Mouse (Mus musculus): ENCODE data around the gene Cpeb4. TPM values are rescaled to one million over a fixed set of nuclear protein-coding genes. Genes with fewer than 3 reads are reported as not detected.
"Not testable (repeated sequence)": the region's sequence is repeated elsewhere in the genome, so short reads cannot be mapped to it uniquely, and the experiment has no call there.

Cpeb4 gene
- 1 to 10 TPM; 6.7 to 8.7 TPM for polyA plus RNA-seq (2017; shearing (Covaris generic))

- ATAC-seq: no peak
Measured at GRCm38 (mm10) chr11:31871911-31872310, at the start of gene Cpeb4. Gene Cpeb4, plus strand, starts transcription at chr11:31872211.

GRCm38 (mm10) chr11:31822556-31822955 lies 49.5 kb upstream of the Cpeb4 start:
- no peak for ATAC-seq

GRCm38 (mm10) chr11:31823513-31823912 lies 48.5 kb upstream of the Cpeb4 start:
- no peak for ATAC-seq

GRCm38 (mm10) chr11:31824504-31825166 lies 47.4 kb upstream of the Cpeb4 start:
- ATAC-seq: peak; percentile 28

GRCm38 (mm10) chr11:31828011-31828770 lies 43.8 kb upstream of the Cpeb4 start:
- ATAC-seq: no peak

- no peak for ATAC-seq
Measured at GRCm38 (mm10) chr11:31828771-31829072, 43.3 kb upstream of the Cpeb4 start.

DNA sequence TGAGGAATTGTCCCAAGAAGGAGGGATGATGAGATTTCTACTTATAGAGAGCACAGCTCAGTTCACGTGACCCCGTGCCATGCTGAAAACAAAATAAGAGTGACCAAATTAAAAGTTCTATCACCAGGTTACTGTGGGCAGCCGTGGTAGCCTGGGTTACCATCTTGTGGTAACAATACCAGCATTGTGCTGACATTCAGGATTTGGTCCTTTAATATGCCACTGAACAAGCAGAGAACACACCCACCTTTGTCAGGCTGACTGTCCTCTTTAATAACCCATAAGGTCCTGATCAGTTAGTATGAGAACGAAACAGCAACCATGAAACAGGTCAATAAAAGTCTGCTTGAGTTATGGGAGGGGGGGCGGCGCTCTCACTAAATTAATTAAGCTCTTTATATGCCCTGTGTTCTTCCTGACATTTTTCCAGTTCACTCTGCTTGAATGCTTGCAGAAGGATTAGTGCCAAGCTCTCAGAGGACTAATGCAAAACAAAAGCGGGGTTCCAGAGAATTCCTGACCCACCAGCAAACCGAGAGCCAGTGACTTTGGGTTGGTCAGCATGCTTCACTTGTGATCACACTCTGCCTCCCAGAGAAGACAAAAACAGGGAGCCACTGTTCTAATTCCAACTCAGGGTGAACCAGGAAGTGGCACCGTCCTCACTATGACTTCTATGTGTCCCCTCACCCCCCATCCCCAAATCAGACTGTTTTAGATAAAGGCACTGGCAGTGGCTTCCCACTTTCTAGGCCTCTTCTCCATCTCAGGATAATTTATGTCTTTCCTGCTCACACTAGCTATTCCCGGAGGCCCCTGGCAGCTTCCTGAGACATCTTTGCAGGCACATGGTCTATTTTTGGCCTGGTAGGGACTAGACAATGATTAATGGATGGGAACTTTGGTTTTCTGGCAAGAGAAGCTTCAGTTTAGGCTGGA lies 41.5 kb upstream of the Cpeb4 start:
- no peak for ATAC-seq

GRCm38 (mm10) chr11:31831451-31831850 lies 40.6 kb upstream of the Cpeb4 start:
- ATAC-seq: no peak

DNA sequence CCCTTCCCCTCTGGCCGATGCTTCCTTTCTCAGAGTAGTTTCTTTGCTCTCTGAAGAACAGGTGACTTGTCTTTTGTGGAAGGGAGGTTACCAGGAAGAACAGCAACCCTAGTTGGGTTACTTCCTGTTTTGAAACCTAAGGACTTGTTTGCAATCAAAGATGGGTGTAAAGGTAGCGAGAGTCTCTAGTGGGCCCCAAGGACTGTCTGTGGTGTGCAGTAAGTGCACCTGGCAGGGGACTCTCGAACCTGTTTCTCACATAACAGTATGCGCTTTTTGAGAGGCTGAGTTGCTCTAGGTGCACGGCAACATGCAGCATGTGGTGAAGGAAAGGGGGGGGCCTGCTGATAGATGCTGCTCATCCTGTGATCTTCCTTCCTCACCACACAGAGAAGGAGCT lies 40.0 kb upstream of the Cpeb4 start:
- peak; percentile 51 for ATAC-seq

DNA sequence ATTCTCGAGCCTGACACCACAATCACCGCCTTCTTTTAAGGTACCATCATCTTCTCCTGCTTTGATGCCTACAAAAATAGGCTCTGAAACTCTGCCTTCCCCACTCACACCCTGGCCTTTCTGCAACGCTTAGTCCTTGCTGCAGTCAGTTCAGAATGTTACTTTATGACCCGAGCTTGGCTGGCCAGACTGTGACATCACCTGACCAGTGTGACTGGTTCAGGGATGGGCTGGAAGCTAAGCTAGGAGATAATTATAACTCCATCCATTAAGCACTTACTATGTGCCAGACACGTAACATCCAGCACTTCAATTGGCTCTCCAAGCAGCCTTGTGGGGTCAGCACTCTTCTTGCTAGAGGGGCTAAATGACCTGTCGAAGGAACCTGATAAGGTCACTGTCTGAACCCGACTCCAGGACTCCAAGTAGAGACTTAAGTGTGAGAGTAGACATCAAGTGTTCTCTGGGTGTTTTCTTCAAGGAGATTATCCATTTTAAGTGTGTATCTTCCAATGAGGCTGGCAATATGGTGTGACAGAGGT lies 39.5 kb upstream of the Cpeb4 start:
- ATAC-seq: no peak

- ATAC-seq: no peak
Measured at GRCm38 (mm10) chr11:31833506-31833905, 38.5 kb upstream of the Cpeb4 start.

DNA sequence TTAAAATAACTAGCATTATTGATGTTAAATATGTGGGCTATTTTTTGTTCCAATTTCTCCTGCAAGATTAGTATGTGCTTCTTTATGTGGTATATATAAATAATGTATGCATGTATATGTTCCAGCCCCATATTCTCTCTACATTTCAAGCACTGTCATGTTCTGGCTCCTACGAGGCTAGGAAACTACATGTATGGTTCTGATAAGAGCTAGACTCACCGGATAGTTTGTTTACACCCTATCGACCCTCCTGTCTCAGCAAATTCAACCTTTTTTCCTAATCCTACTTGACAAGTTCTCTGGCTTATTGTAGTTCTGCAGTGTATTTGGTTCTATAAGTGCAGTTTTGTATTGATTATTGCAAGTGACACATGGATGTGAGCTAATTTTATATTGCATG lies 36.7 kb upstream of the Cpeb4 start:
- ATAC-seq: no peak

DNA sequence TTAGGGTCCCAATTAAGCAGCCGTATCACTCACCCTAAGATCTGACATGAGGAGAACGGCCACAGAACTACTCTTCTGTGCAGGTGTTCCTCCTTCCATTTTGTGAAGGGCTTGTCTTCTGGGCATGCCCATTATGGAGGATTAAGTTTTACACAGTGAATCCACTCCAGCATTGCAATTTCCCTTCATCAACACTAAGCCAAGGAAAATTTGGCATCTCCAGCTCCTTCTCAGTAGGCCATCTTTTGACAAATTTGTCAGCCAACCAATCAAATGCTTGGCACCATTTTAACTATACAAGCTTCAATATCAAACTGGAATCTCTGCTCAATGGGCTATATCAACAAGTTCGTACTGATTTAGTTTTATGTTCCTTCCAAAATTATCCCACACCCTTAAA lies 34.8 kb upstream of the Cpeb4 start:
- ATAC-seq: no peak

- no peak for ATAC-seq
Measured at GRCm38 (mm10) chr11:31837753-31838152, 34.3 kb upstream of the Cpeb4 start.

DNA sequence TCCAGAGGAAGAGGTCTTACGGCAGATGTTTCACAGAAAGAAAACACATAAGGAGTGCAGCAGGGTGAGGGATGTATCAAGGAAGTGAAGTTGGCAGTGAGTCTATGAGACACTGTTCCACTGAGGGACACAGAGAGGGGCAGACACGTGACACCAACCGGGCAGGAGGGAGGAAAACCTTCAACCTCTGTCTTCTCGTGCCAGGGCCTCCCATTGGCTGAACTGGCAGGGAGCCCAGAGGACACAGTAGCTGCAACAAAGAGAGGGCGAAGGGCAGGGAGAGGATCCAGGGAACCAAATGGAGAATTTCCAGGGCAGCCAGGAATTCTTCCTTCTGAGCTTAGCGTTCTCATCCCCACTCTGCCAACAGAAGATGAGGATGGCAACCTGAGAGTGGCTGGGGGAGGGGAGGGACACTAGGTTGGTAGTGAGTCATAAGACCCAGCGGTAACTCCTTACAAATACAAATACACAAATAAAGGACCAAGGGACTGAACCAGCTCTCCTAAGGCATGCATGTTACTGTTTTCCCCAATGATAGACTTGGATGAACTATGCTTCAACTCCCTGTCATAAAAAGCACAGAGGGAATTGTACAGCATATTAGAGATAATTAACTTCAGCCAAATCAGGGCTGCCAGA lies 33.4 kb upstream of the Cpeb4 start:
- no peak for ATAC-seq

GRCm38 (mm10) chr11:31839084-31839460 lies 32.9 kb upstream of the Cpeb4 start:
- ATAC-seq: no peak

DNA sequence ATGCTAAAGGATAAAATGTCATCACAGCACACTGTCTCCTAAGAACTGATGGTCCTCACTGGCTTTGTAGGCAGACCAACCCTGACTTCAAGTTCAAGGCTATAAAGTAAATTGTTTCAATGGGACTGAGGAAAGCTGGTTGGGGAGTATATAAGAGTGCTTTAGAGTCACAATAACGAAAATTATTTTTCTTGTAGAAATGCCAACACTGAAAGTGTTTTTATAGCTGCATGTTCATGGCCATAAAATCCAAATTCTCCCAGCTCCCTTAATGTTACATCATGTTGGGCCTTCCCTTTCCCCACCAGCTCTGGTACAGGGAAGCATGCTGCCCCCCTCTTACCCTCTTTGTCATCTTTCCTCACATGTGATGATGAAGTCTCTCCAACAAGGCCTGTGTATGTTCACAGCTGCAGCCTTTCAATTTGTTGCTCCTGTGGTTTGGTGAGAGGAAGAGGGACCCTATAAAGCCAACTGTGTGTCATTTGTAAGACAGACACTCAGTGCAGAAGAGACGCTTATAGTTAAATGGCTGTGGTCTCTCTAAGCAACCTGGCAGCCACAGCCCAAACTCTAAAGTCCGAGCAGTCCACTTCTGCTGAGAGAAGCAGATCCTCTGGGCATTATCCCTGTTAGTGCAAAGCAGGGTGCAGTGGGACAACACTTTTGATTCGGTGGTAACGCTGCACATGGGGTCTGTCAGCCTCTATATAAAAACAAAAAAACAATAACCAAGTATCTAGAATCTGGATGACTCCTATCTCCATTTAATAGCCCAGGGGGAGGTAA lies 29.6 kb upstream of the Cpeb4 start:
- no peak for ATAC-seq

GRCm38 (mm10) chr11:31843177-31843833 lies 28.7 kb upstream of the Cpeb4 start:
- no peak for ATAC-seq

DNA sequence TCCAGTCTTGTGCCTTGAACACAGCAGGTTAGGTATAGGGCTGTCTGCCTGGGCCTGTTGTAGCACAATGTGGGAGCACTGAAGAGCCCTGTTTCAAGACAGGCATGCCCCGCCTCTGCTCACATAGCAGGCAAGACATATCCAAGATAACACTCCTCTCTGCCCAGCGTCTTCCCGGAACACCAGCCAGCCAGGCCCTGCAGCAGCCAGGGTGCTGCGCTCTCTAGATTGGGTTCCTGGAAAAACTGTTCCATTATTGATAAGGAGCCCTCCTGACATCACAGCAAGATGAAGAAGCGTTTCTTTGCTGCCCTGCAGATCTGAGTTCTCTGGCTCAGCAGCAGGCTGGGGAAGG lies 28.2 kb upstream of the Cpeb4 start:
- ATAC-seq: no peak

- ATAC-seq: not testable (repeated sequence)
Measured at GRCm38 (mm10) chr11:31845111-31845510, 26.9 kb upstream of the Cpeb4 start.

DNA sequence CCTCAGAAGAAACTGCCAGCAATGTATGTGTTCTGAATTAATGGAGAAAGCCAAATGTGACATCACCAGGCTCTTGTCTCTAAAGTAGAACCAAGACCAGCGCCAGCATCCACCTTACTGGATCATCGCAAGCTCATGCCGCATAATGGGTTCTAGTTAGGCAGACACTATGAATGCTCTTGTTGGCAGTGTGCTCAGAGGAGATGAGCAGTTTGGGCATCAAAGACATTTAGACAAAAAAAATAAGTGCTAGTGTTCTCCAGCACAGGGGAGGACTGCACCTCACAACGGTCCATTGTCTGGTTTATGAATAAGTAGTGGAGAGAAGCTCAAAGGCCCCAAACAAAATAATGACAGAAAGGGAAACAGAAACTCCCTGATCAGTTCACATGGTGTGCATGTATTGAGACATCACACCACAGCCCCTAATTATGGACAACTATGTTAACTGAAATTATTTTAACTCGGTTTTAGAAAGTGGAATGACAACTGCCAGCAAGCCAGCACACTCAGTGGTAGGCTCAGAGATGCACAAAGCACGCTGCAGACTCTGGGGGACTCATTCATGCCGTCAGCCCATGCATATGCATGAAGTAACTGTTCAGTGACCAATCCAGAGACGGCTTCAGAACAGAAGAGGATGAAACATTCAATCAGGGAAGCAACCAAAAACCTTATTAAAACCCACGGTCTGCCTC lies 25.1 kb upstream of the Cpeb4 start:
- ATAC-seq: no peak

Measured in activated CD4-positive, CD25-positive, alpha-beta regulatory T cell, adult 4 months (primary cell).